Mouse (Mus musculus): ENCODE measurements around the gene Gnl2.

The Gnl2 gene

GRCm38 (mm10) chr4:125015806-125016635 lies at the start of gene Gnl2:
Gene Gnl2, plus strand, starts transcription at chr4:125016585.
- no peak for DNase-seq

- no peak for DNase-seq
These were observed 47.7 kb upstream of the Gnl2 start for GRCm38 (mm10) chr4:124968711-124969110.

GRCm38 (mm10) chr4:124969219-124969848 lies 47.1 kb upstream of the Gnl2 start:
- DNase-seq: no peak

GRCm38 (mm10) chr4:124970194-124970593 lies 46.2 kb upstream of the Gnl2 start:
- no peak for DNase-seq

- no peak for DNase-seq
These were observed 45.7 kb upstream of the Gnl2 start for GRCm38 (mm10) chr4:124970677-124971076.

- DNase-seq: no peak
These were observed 45.3 kb upstream of the Gnl2 start for GRCm38 (mm10) chr4:124971094-124971493.

- no peak for DNase-seq
These were observed 44.1 kb upstream of the Gnl2 start for GRCm38 (mm10) chr4:124972316-124972715.

GRCm38 (mm10) chr4:124973296-124973695 lies 43.1 kb upstream of the Gnl2 start:
- DNase-seq: no peak

GRCm38 (mm10) chr4:124978201-124978600 lies 38.2 kb upstream of the Gnl2 start:
- DNase-seq: no peak

- DNase-seq: no peak
These were observed 32.4 kb upstream of the Gnl2 start for GRCm38 (mm10) chr4:124983893-124984526.

- DNase-seq: no peak
These were observed 31.3 kb upstream of the Gnl2 start for GRCm38 (mm10) chr4:124984871-124985670.

- DNase-seq: no peak
These were observed 30.4 kb upstream of the Gnl2 start, which contains the start of gene Rspo1 for GRCm38 (mm10) chr4:124985671-124986602. Gene Rspo1, plus strand, starts transcription at chr4:124986430.

GRCm38 (mm10) chr4:124986739-124987710 lies 29.4 kb upstream of the Gnl2 start:
- no peak for DNase-seq

- no peak for DNase-seq
These were observed 28.7 kb upstream of the Gnl2 start for GRCm38 (mm10) chr4:124987711-124988097.

GRCm38 (mm10) chr4:124988382-124988781 lies 28.0 kb upstream of the Gnl2 start:
- DNase-seq: no peak

- no peak for DNase-seq
These were observed 26.6 kb upstream of the Gnl2 start for GRCm38 (mm10) chr4:124989787-124990253.

GRCm38 (mm10) chr4:124990325-124990724 lies 26.1 kb upstream of the Gnl2 start:
- no peak for DNase-seq

- DNase-seq: no peak
These were observed 18.8 kb upstream of the Gnl2 start for GRCm38 (mm10) chr4:124997479-124998147.

GRCm38 (mm10) chr4:124999548-124999947 lies 16.8 kb upstream of the Gnl2 start:
- no peak for DNase-seq

GRCm38 (mm10) chr4:125002978-125003377 lies 13.4 kb upstream of the Gnl2 start:
- no peak for DNase-seq
